Mouse (Mus musculus): ENCODE measurements at regions not wholly inside any gene's neighbourhood (a gene's known extent, or its start where the extent isn't known, plus 50 kb on each side); places are given as distances from the start of the nearest gene placed in this dataset.

DNA sequence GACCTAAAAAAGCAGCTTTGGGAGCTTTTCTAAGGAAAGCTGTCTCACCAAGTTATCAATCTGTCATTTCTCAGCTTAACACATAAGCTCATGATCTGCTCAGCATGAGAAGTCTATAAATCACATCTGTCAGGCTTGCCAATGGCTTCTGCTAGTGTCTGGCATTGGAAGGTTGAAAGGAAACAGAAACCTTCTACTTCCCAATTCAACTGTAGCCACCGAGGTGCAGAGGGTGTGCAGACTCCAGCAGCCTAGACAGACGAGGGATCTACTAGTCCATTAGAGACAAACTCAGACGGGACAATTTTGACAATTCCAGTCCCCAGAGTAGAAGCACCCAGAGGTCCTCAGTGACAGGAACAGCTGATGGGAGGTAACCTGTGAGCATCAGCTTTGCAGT is 103.0 kb downstream of the Nab1 start:
- 63% methylated on average over 3 of the region's 3 CpGs for WGBS
- no peak overlapping the region for H3K4me2 ChIP-seq (ENCODE audit: low read depth)
- H3K4me1 ChIP-seq (ENCODE audit: control insufficient read depth, insufficient read depth, low read length), result no peaks in the 10 kb centered on the region
- H3K27ac ChIP-seq (ENCODE audit: low read depth, low read length), result no peak overlapping the region
- no peaks in the 10 kb centered on the region for H3K27me3 ChIP-seq (ENCODE audit: control insufficient read depth, insufficient read depth, low read length)
- H3K9me3 ChIP-seq (ENCODE audit: control insufficient read depth, low read length), result no peaks in the 10 kb centered on the region
- ATAC-seq (ENCODE audit: insufficient read depth, low FRiP score, low TSS enrichment) (no peak), DNase-seq (ENCODE audit: low spot score) (no peak)
- H3K36me3 ChIP-seq (ENCODE audit: control insufficient read depth, insufficient read depth, low read length), result no peaks in the 10 kb centered on the region
- no peak overlapping the region for H3K4me3 ChIP-seq (ENCODE audit: low read depth, low read length)
- H3K9ac ChIP-seq (ENCODE audit: low read length), result no peak overlapping the region

DNA sequence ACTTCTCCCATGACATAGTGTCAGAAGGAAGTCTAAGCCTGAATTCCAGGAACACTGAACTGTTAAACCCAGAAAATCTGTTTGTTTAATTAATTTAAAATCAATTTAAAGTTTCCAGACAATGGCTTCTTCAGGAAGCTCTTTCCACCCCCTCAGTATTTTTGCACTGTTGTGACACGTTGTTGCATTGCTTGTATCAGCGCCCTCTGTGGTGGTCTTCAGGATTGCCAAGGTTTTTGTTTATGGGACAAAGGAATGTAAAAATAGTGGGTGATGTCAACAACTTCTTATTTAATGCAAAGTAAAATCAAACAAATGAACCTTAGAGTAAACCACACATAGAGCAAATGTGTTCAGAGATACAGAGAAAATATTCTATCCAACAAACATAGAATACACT is 107.5 kb downstream of the Nab1 start:
- H3K4me1 ChIP-seq (ENCODE audit: control insufficient read depth, insufficient read depth, low read length), result no peaks in the 10 kb centered on the region
- DNase-seq (ENCODE audit: low spot score), result no peak

DNA sequence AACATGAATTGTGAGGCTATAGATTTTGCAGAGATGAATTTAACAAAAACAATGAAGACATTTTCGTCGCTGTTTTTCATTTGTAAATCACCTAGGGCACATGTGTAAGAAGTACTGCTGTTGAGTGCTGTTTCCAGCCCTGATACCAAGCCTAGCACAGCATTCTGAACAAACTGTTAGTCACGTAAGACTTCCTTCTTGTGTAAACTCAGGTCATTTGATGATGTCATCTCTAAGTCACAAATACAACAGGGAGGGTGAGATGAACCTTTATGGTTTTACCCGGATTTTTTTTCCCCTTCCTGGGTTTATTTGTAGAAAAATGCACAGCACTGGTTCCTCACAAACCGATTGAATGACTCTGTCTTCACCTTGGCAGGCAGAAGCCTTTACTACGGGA is 111.6 kb downstream of the Nab1 start:
- ATAC-seq (ENCODE audit: insufficient read depth, low FRiP score, low TSS enrichment), result no peak
- H3K4me3 ChIP-seq (ENCODE audit: low read depth, low read length), result no peak overlapping the region
- H3K27ac ChIP-seq (ENCODE audit: low read depth, low read length), result no peak overlapping the region
- no peaks in the 10 kb centered on the region for H3K9me3 ChIP-seq (ENCODE audit: control insufficient read depth, low read length)
- no peaks in the 10 kb centered on the region for H3K27me3 ChIP-seq (ENCODE audit: control insufficient read depth, insufficient read depth, low read length)
- H3K4me2 ChIP-seq (ENCODE audit: low read depth), result no peak overlapping the region
- no peak for DNase-seq (ENCODE audit: low spot score)
- no peaks in the 10 kb centered on the region for H3K36me3 ChIP-seq (ENCODE audit: control insufficient read depth, insufficient read depth, low read length)
- no peaks in the 10 kb centered on the region for H3K4me1 ChIP-seq (ENCODE audit: control insufficient read depth, insufficient read depth, low read length)
- H3K9ac ChIP-seq (ENCODE audit: low read length), result no peak overlapping the region
- 83% methylated on average over 6 of the region's 6 CpGs for WGBS

More for the DNA sequence above, 107.5 kb downstream of the Nab1 start:
- H3K9ac ChIP-seq (ENCODE audit: low read length), result no peak overlapping the region
- no peak for ATAC-seq (ENCODE audit: insufficient read depth, low FRiP score, low TSS enrichment)
- H3K27me3 ChIP-seq (ENCODE audit: control insufficient read depth, insufficient read depth, low read length), result no peaks in the 10 kb centered on the region
- 52% methylated on average over 2 of the region's 2 CpGs for WGBS
- H3K36me3 ChIP-seq (ENCODE audit: control insufficient read depth, insufficient read depth, low read length), result no peaks in the 10 kb centered on the region
- no peak overlapping the region for H3K4me3 ChIP-seq (ENCODE audit: low read depth, low read length)
- H3K9me3 ChIP-seq (ENCODE audit: control insufficient read depth, low read length), result no peaks in the 10 kb centered on the region
- no peak overlapping the region for H3K4me2 ChIP-seq (ENCODE audit: low read depth)
- no peak overlapping the region for H3K27ac ChIP-seq (ENCODE audit: low read depth, low read length)

DNA sequence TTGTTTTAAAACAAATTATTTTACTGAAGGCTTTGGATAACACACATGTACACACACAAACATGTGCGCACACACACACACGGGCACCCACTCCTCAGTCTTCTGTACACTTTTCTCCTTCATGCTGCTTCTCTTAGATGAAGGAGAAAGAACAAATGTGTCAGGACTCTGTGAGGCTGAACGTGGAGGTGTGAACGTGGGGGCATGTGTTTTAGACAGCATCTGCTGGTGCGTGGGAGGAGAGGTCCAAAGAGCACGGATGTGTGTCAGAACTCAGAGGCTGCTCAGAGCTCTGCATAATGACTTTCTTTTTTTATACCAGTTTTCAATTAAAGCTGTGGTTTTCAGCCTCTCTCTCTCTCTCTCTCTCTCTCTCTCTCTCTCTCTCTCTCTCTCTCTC is 112.4 kb downstream of the Nab1 start:
- Histone ChIP-seq H3K36me3 (ENCODE audit: control insufficient read depth, insufficient read depth, low read length) (no peaks in the 10 kb centered on the region), H3K27me3 (ENCODE audit: control insufficient read depth, insufficient read depth, low read length) (no peaks in the 10 kb centered on the region), H3K4me3 (ENCODE audit: low read depth, low read length) (no peak overlapping the region), H3K4me2 (ENCODE audit: low read depth) (no peak overlapping the region), H3K27ac (ENCODE audit: low read depth, low read length) (no peak overlapping the region), H3K9ac (ENCODE audit: low read length) (no peak overlapping the region), H3K9me3 (ENCODE audit: control insufficient read depth, low read length) (no peaks in the 10 kb centered on the region), H3K4me1 (ENCODE audit: control insufficient read depth, insufficient read depth, low read length) (no peaks in the 10 kb centered on the region)
- WGBS, result 77% methylated on average over 6 of the region's 6 CpGs
- no peak for ATAC-seq (ENCODE audit: insufficient read depth, low FRiP score, low TSS enrichment)
- DNase-seq (ENCODE audit: low spot score), result no peak

DNA sequence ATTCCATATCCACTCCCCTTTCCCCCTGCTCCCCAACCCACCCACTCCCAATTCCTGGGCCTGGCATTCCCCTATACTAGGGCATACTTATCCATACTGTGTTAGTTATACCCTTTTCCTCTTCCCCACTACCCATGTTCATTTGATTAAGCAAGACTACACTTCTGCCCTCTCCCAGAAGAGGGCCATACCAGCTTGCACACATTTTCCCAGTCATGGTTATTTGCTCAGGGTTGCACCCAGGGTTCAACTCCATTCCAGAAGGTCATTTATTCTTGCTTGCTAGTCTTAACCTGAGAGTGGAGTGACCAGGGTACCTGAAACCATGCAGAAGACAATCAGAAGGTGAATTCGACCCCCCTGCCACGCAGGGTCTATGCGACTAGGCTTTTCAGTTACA is 113.4 kb downstream of the Nab1 start:
- H3K27ac ChIP-seq (ENCODE audit: low read depth, low read length), result no peak overlapping the region
- ATAC-seq (ENCODE audit: insufficient read depth, low FRiP score, low TSS enrichment), result no peak
- H3K9ac ChIP-seq (ENCODE audit: low read length), result no peak overlapping the region
- no peaks in the 10 kb centered on the region for H3K27me3 ChIP-seq (ENCODE audit: control insufficient read depth, insufficient read depth, low read length)
- H3K4me1 ChIP-seq (ENCODE audit: control insufficient read depth, insufficient read depth, low read length), result no peaks in the 10 kb centered on the region
- no peaks in the 10 kb centered on the region for H3K36me3 ChIP-seq (ENCODE audit: control insufficient read depth, insufficient read depth, low read length)
- WGBS, result 81% methylated on average over 3 of the region's 3 CpGs
- H3K4me2 ChIP-seq (ENCODE audit: low read depth), result no peak overlapping the region
- no peak overlapping the region for H3K4me3 ChIP-seq (ENCODE audit: low read depth, low read length)
- H3K9me3 ChIP-seq (ENCODE audit: control insufficient read depth, low read length), result no peaks in the 10 kb centered on the region
- no peak for DNase-seq (ENCODE audit: low spot score)

DNA sequence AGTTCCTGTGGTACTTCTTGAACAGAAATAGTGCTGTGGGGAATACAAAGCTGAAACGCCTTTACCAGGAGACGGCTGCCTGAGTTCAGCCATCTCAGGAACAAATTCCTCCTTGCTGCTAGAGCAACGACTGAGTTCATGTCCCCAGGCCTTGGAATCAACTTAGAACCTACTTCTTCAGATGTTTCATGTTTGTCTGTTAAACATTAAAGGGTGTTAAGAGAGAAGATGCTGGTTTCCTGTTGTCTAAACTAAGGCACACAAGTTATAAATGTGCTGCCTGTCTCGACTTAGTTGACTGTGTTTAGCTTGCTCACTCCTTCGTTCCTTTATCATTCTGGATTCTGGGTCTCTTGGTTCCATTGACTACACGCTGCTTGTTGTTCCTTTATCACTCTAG is 125.2 kb downstream of the Nab1 start:
- Histone ChIP-seq H3K9me3 (ENCODE audit: control insufficient read depth, low read length) (no peaks in the 10 kb centered on the region), H3K4me3 (ENCODE audit: low read depth, low read length) (no peak overlapping the region), H3K9ac (ENCODE audit: low read length) (no peak overlapping the region), H3K36me3 (ENCODE audit: control insufficient read depth, insufficient read depth, low read length) (no peaks in the 10 kb centered on the region), H3K27ac (ENCODE audit: low read depth, low read length) (no peak overlapping the region), H3K27me3 (ENCODE audit: control insufficient read depth, insufficient read depth, low read length) (no peaks in the 10 kb centered on the region), H3K4me2 (ENCODE audit: low read depth) (no peak overlapping the region), H3K4me1 (ENCODE audit: control insufficient read depth, insufficient read depth, low read length) (no peaks in the 10 kb centered on the region)
- DNase-seq (ENCODE audit: low spot score) (no peak), ATAC-seq (ENCODE audit: insufficient read depth, low FRiP score, low TSS enrichment) (no peak)
- WGBS, result 80% methylated on average over 6 of the region's 6 CpGs

DNA sequence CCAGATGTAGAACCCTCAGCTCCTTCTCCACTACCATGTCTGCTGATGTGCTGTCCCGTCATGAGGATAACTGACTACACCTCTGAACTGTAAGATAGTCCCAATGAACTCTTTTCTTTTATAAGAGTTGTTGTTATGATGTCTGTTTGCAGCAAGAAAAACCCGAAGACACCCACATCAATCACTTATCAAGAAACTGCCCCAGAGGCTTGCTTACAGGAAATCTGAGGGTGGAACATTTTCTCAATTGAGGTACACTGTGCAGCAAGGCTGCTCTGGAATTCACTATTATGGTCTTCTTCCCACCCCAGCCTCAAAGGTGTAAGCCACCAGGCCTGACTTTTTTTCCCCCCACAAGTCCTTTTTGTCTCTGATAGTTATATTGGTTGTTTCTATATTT is 125.8 kb downstream of the Nab1 start:
- H3K27ac ChIP-seq (ENCODE audit: low read depth, low read length), result no peak overlapping the region
- H3K36me3 ChIP-seq (ENCODE audit: control insufficient read depth, insufficient read depth, low read length), result no peaks in the 10 kb centered on the region
- no peak overlapping the region for H3K9ac ChIP-seq (ENCODE audit: low read length)
- DNase-seq (ENCODE audit: low spot score), result no peak
- no peak overlapping the region for H3K4me2 ChIP-seq (ENCODE audit: low read depth)
- no peak overlapping the region for H3K4me3 ChIP-seq (ENCODE audit: low read depth, low read length)
- ATAC-seq (ENCODE audit: insufficient read depth, low FRiP score, low TSS enrichment), result no peak
- WGBS, result 83% methylated on average over 2 of the region's 2 CpGs
- H3K4me1 ChIP-seq (ENCODE audit: control insufficient read depth, insufficient read depth, low read length), result no peaks in the 10 kb centered on the region
- no peaks in the 10 kb centered on the region for H3K9me3 ChIP-seq (ENCODE audit: control insufficient read depth, low read length)
- no peaks in the 10 kb centered on the region for H3K27me3 ChIP-seq (ENCODE audit: control insufficient read depth, insufficient read depth, low read length)

DNA sequence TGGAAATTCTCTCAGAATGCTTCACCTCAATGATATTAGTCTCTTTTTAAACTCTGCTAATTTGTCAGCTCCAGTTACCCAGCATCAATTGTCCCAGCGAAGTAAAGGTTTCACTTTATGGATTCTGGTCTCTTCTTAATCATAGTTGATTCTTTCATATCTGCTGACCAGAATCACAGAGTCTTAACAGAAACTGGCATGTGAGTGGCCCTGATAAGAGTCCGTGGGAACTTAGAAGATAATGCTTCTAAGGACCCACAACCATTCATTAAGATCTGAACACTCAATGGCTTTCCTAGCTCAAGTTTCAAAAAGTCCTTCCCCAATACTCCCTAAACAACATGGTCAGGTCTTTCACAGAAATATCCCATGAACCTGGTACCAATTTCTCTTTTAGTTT is 126.7 kb downstream of the Nab1 start:
- ATAC-seq (ENCODE audit: insufficient read depth, low FRiP score, low TSS enrichment), result no peak
- no peak overlapping the region for H3K4me3 ChIP-seq (ENCODE audit: low read depth, low read length)
- 86% methylated on average over 2 of the region's 2 CpGs for WGBS
- no peaks in the 10 kb centered on the region for H3K36me3 ChIP-seq (ENCODE audit: control insufficient read depth, insufficient read depth, low read length)
- no peak for DNase-seq (ENCODE audit: low spot score)
- H3K4me1 ChIP-seq (ENCODE audit: control insufficient read depth, insufficient read depth, low read length), result no peaks in the 10 kb centered on the region
- H3K27ac ChIP-seq (ENCODE audit: low read depth, low read length), result no peak overlapping the region
- no peak overlapping the region for H3K9ac ChIP-seq (ENCODE audit: low read length)
- H3K4me2 ChIP-seq (ENCODE audit: low read depth), result no peak overlapping the region
- no peaks in the 10 kb centered on the region for H3K9me3 ChIP-seq (ENCODE audit: control insufficient read depth, low read length)
- H3K27me3 ChIP-seq (ENCODE audit: control insufficient read depth, insufficient read depth, low read length), result no peaks in the 10 kb centered on the region

DNA sequence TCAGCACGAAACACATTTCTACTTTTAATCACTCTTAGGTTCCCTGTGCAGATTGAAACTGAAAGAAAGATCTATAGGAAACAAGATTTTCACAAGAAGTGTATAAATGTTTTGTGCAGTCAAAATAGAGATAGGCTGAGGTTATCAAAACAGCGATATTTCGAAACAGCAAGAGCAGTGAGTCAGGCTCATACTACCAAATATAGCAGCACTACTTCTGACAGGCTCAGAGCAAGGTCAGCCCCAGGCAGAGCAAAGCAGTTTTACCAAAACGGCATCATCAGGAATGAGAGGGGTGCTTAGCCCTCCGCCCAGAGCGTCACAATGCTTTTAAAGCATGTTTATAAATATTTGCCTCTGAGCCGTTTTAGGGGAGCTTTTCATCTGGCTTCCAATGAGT is 133.4 kb upstream of the Gls start:
- 89% methylated on average over 7 of the region's 7 CpGs for WGBS
- Histone ChIP-seq H3K9me3 (ENCODE audit: control insufficient read depth, low read length) (no peaks in the 10 kb centered on the region), H3K4me2 (ENCODE audit: low read depth) (no peak overlapping the region), H3K36me3 (ENCODE audit: control insufficient read depth, insufficient read depth, low read length) (no peaks in the 10 kb centered on the region), H3K4me3 (ENCODE audit: low read depth, low read length) (no peak overlapping the region), H3K27me3 (ENCODE audit: control insufficient read depth, insufficient read depth, low read length) (no peaks in the 10 kb centered on the region), H3K9ac (ENCODE audit: low read length) (no peak overlapping the region), H3K4me1 (ENCODE audit: control insufficient read depth, insufficient read depth, low read length) (no peaks in the 10 kb centered on the region), H3K27ac (ENCODE audit: low read depth, low read length) (no peak overlapping the region)
- no peak for DNase-seq (ENCODE audit: low spot score)
- ATAC-seq (ENCODE audit: insufficient read depth, low FRiP score, low TSS enrichment), result no peak

Measured in neural tube, embryonic 11.5 days (tissue).